Mouse (Mus musculus) MEL (cell line): ENCODE measurements around the gene Col4a2. TPM values are rescaled to one million over a fixed set of nuclear protein-coding genes. Genes with fewer than 3 reads are reported as not detected.

Source experiments
- DNase-seq: peaks from one replicate; pipeline ENCODE4 v3.0.0; 2011; ENCODE audit warnings: low read depth, low spot score
- H3K27ac ChIP-seq: 2 replicates; pipeline ENCODE4 v1.5.1; 2012; ENCODE audit warnings: low read depth, mild to moderate bottlenecking, control low read depth, low read length, moderate library complexity; ENCODE audit not compliant: control insufficient read depth
- H3K27me3 ChIP-seq, 2 experiments: fragments of 150-350 bp in 1 of 2; sonication (generic) in 1 of 2; 2 replicates each; pipeline ENCODE4 v1.6.1; 2012; ENCODE audit warnings: low read length in 2 of 2, mild to moderate bottlenecking in 2 of 2, improper control_type of control experiment in 1 of 2, moderate library complexity in 1 of 2; ENCODE audit not compliant: insufficient read depth in 2 of 2, control insufficient read depth in 1 of 2
- H3K36me3 ChIP-seq, 2 experiments: 2 replicates each; pipeline ENCODE4 v1.6.1; 2012 to 2014; ENCODE audit warnings: low read length in 2 of 2, improper control_type of control experiment in 1 of 2, inconsistent platforms in 1 of 2, mild to moderate bottlenecking in 1 of 2; ENCODE audit not compliant: insufficient read depth in 2 of 2, control insufficient read depth in 1 of 2
- H3K4me1 ChIP-seq, 2 experiments: fragments of 150-350 bp in 1 of 2; sonication (generic) in 1 of 2; 2 replicates each; pipeline ENCODE4 v1.6.1; 2012; ENCODE audit warnings: low read length in 2 of 2, improper control_type of control experiment in 1 of 2, mild to moderate bottlenecking in 1 of 2; ENCODE audit not compliant: insufficient read depth in 2 of 2, control insufficient read depth in 1 of 2
- H3K4me3 ChIP-seq, 2 experiments: fragments of 150-350 bp in 1 of 2; sonication (generic) in 1 of 2; 2 replicates each; pipeline ENCODE4 v1.5.1; 2012; ENCODE audit warnings: low read depth in 2 of 2, low read length in 2 of 2, mild to moderate bottlenecking in 2 of 2, moderate library complexity in 2 of 2, control low read depth in 1 of 2, improper control_type of control experiment in 1 of 2; ENCODE audit not compliant: control insufficient read depth in 1 of 2, insufficient read depth in 1 of 2
- H3K79me2 ChIP-seq: 2 replicates; pipeline ENCODE4 v1.6.1; 2012; ENCODE audit warnings: mild to moderate bottlenecking, low read length, moderate library complexity; ENCODE audit not compliant: control insufficient read depth, poor library complexity, insufficient read depth
- H3K9ac ChIP-seq: 2 replicates; pipeline ENCODE4 v1.6.1; 2012; ENCODE audit warnings: low read depth, mild to moderate bottlenecking, control low read depth, low read length, moderate library complexity; ENCODE audit not compliant: control insufficient read depth, poor library complexity, severe bottlenecking
- H3K9me3 ChIP-seq: fragments of 150-350 bp; sonication (generic); replicated peaks from 2 replicates; pipeline ENCODE4 v1.6.1; 2012; ENCODE audit warnings: mild to moderate bottlenecking, low read length, improper control_type of control experiment, moderate library complexity; ENCODE audit not compliant: insufficient read depth
- BHLHE40 ChIP-seq: IDR thresholded peaks from 2 replicates; pipeline ENCODE4 v1.6.1; 2012; ENCODE audit warnings: low read depth, mild to moderate bottlenecking, inconsistent platforms, low read length, improper control_type of control experiment, borderline replicate concordance
- CHD2 ChIP-seq: IDR thresholded peaks from 2 replicates; pipeline ENCODE4 v1.6.1; 2011; ENCODE audit warnings: low read length, improper control_type of control experiment
- CTCF ChIP-seq, 3 experiments: IDR thresholded peaks in 2 of 3; conservative IDR thresholded peaks in 1 of 3; 2 replicates each; pipeline ENCODE4 v1.5.1; 2011 to 2012; ENCODE audit warnings: low read length in 3 of 3, low read depth in 2 of 3, mild to moderate bottlenecking in 2 of 3, improper control_type of control experiment in 1 of 3, inconsistent platforms in 1 of 3, mixed read lengths in 1 of 3, moderate library complexity in 1 of 3; ENCODE audit not compliant: control insufficient read depth in 1 of 3, insufficient read depth in 1 of 3, poor library complexity in 1 of 3, severe bottlenecking in 1 of 3
- E2F4 ChIP-seq: IDR thresholded peaks from 2 replicates; pipeline ENCODE4 v1.6.1; 2011; ENCODE audit warnings: low read depth, low read length, improper control_type of control experiment, borderline replicate concordance
- GABPA ChIP-seq: IDR thresholded peaks from 2 replicates; pipeline ENCODE4 v1.6.1; 2012; ENCODE audit warnings: low read depth, mild to moderate bottlenecking, inconsistent platforms, low read length, improper control_type of control experiment, moderate library complexity
- GATA1 ChIP-seq: IDR thresholded peaks from 2 replicates; pipeline ENCODE4 v1.6.1; 2011; ENCODE audit warnings: low read depth, low read length, improper control_type of control experiment
- HCFC1 ChIP-seq: IDR thresholded peaks from 2 replicates; pipeline ENCODE4 v1.6.1; 2012; ENCODE audit warnings: low read depth, mild to moderate bottlenecking, inconsistent platforms, low read length, improper control_type of control experiment, moderate library complexity
- MAFK ChIP-seq: IDR thresholded peaks from 2 replicates; pipeline ENCODE4 v1.6.1; 2011; ENCODE audit warnings: low read depth, mild to moderate bottlenecking, low read length, improper control_type of control experiment, borderline replicate concordance
- MYB ChIP-seq: IDR thresholded peaks from 2 replicates; pipeline ENCODE4 v1.6.1; 2011; ENCODE audit warnings: mild to moderate bottlenecking, low read depth, low read length, improper control_type of control experiment
- NELFE ChIP-seq: IDR thresholded peaks from 2 replicates; pipeline ENCODE4 v1.6.1; 2011; ENCODE audit warnings: low read depth, low read length, improper control_type of control experiment
- POLR2A ChIP-seq, 2 experiments: IDR thresholded peaks; 2 replicates each; pipeline ENCODE4 v1.6.1; 2011 to 2012; ENCODE audit warnings: low read length in 2 of 2, mild to moderate bottlenecking in 2 of 2, control low read depth in 1 of 2, improper control_type of control experiment in 1 of 2, low read depth in 1 of 2, moderate library complexity in 1 of 2; ENCODE audit not compliant: control insufficient read depth in 1 of 2, insufficient read depth in 1 of 2, poor library complexity in 1 of 2
- POLR2AphosphoS2 ChIP-seq: IDR thresholded peaks from 2 replicates; pipeline ENCODE4 v1.6.1; 2011; ENCODE audit warnings: low read length, improper control_type of control experiment
- SIN3A ChIP-seq: IDR thresholded peaks from 2 replicates; pipeline ENCODE4 v1.6.1; 2012; ENCODE audit warnings: low read length, improper control_type of control experiment, inconsistent platforms
- SMC3 ChIP-seq: IDR thresholded peaks from 2 replicates; pipeline ENCODE4 v1.6.1; 2011; ENCODE audit warnings: low read depth, low read length, improper control_type of control experiment
- TAL1 ChIP-seq: IDR thresholded peaks from 2 replicates; pipeline ENCODE4 v1.6.1; 2012; ENCODE audit warnings: mild to moderate bottlenecking, inconsistent platforms, low read length, moderate library complexity, mixed read lengths
- TBP ChIP-seq: IDR thresholded peaks from 2 replicates; pipeline ENCODE4 v1.8.0; 2011; ENCODE audit warnings: low read depth, low read length, improper control_type of control experiment
- TCF12 ChIP-seq: IDR thresholded peaks from 2 replicates; pipeline ENCODE4 v1.6.1; 2014; ENCODE audit warnings: low read depth, mild to moderate bottlenecking, inconsistent platforms, low read length, improper control_type of control experiment, moderate library complexity
- UBTF ChIP-seq: IDR thresholded peaks from 2 replicates; pipeline ENCODE4 v1.6.1; 2012; ENCODE audit warnings: low read depth, mild to moderate bottlenecking, inconsistent platforms, low read length, improper control_type of control experiment, moderate library complexity, borderline replicate concordance; ENCODE audit not compliant: insufficient read depth
- USF1 ChIP-seq: IDR thresholded peaks from 2 replicates; pipeline ENCODE4 v1.6.1; 2014; ENCODE audit warnings: low read depth, mild to moderate bottlenecking, inconsistent platforms, low read length, improper control_type of control experiment, moderate library complexity
- USF2 ChIP-seq, 2 experiments: IDR thresholded peaks; 2 replicates each; pipeline ENCODE4 v1.6.1; 2011 to 2012; ENCODE audit warnings: improper control_type of control experiment in 2 of 2, low read length in 2 of 2, borderline replicate concordance in 1 of 2, inconsistent platforms in 1 of 2, low read depth in 1 of 2, mild to moderate bottlenecking in 1 of 2; ENCODE audit not compliant: insufficient read depth in 1 of 2
- ZC3H11A ChIP-seq: IDR thresholded peaks from 2 replicates; pipeline ENCODE4 v1.6.1; 2012; ENCODE audit warnings: low read depth, mild to moderate bottlenecking, inconsistent platforms, low read length, improper control_type of control experiment
- polyA plus RNA-seq, 2 experiments: library from polyadenylated mRNA; stranded (reverse) in 1 of 2; unstranded in 1 of 2; fragments of >175 nt in 1 of 2; fragments of >200 nt in 1 of 2; gene quantifications; 2 replicates each; pipeline versions ENCODE4 v1.2.1 to v1.2.4; 2012; ENCODE audit warnings: low replicate concordance in 2 of 2, low read depth in 1 of 2; ENCODE audit not compliant: insufficient read length in 2 of 2, insufficient read depth in 1 of 2, missing spikeins in 1 of 2
- total RNA-seq: library from RNA; depleted of rRNA; stranded (reverse); fragments of 300-350 nt; gene quantifications from 2 replicates; pipeline ENCODE4 v1.2.3, GENCODE M21; 2012

Gene Col4a2
- total and polyA plus RNA-seq, 3 experiments: 0.04 to 0.81 TPM; not detected in 1

- Histone ChIP-seq H3K79me2 (no peaks in the 10 kb centered on the region), H3K9me3 (no peaks in the 10 kb centered on the region), H3K27me3 (peaks cover 0 to 1% of the 10 kb centered on the region in 2 experiments; a peak in 1 of 4 replicates), H3K4me3 (no peak overlapping the region), H3K4me1 (no peaks in the 10 kb centered on the region), H3K27ac (no peak overlapping the region), H3K9ac (no peak overlapping the region), H3K36me3 (no peaks in the 10 kb centered on the region)
- no peak for DNase-seq
- TF ChIP-seq CTCF (IDR thresholded peaks at IDR 0.05 in 2 of 3, conservative IDR thresholded peaks at IDR 0.05 in 1 of 3; ENCODE audit: control insufficient read depth in 1 of 3, insufficient read depth in 1 of 3, low read depth in 2 of 3, low read length in 3 of 3, poor library complexity in 1 of 3, severe bottlenecking in 1 of 3) (no peak), USF1 (no peak), NELFE (no peak), TCF12 (no peak), SIN3A (no peak), POLR2AphosphoS2 (no peak), MAFK (no peak), E2F4 (no peak), TAL1 (no peak), TBP (no peak), MYB (no peak), HCFC1 (no peak), GABPA (no peak), SMC3 (no peak), CHD2 (no peak), USF2 (IDR thresholded peaks at IDR 0.05; ENCODE audit: borderline replicate concordance in 1 of 2, insufficient read depth in 1 of 2, low read depth in 1 of 2, low read length in 2 of 2) (no peak), UBTF (no peak), GATA1 (no peak), BHLHE40 (no peak), POLR2A (IDR thresholded peaks at IDR 0.05; ENCODE audit: control insufficient read depth in 1 of 2, insufficient read depth in 1 of 2, low read depth in 1 of 2, low read length in 2 of 2, poor library complexity in 1 of 2) (no peak)
- TF ChIP-seq, all 39 proteins: peak for 0
Observed at GRCm38 (mm10) chr8:11399706-11400105, 87.1 kb downstream of the Col4a2 start.

GRCm38 (mm10) chr8:11400244-11400643 is 87.6 kb downstream of the Col4a2 start:
- Histone ChIP-seq H3K27me3 (peaks cover 0 to 1% of the 10 kb centered on the region in 2 experiments; a peak in 1 of 4 replicates), H3K4me3 (no peak overlapping the region), H3K27ac (no peak overlapping the region), H3K9me3 (no peaks in the 10 kb centered on the region), H3K4me1 (no peaks in the 10 kb centered on the region)
- TF ChIP-seq MYB: no peak
- TF ChIP-seq ZC3H11A: no peak
- TF ChIP-seq SMC3: no peak
- no peak for TF ChIP-seq TCF12
- no peak for TF ChIP-seq NELFE
- no peak for TF ChIP-seq CHD2
- TF ChIP-seq BHLHE40: no peak
- TF ChIP-seq GABPA: no peak
- TF ChIP-seq, all 39 proteins: peak for 0
- DNase-seq: no peak
- Histone ChIP-seq H3K36me3 (no peaks in the 10 kb centered on the region), H3K79me2 (no peaks in the 10 kb centered on the region), H3K9ac (no peak overlapping the region)
